Mouse (Mus musculus) lung, postnatal 0 days (tissue): Measurements from ENCODE around the gene Smyd1.
"Not testable (repeated sequence)": the region's sequence is repeated elsewhere in the genome, so short reads cannot be mapped to it uniquely, and the experiment has no call there.

Experiments
- CTCF ChIP-seq: IDR thresholded peaks from 2 replicates; pipeline ENCODE4 v1.5.1; 2016; ENCODE audit warnings: antibody characterized with exemption, mild to moderate bottlenecking
- EP300 ChIP-seq: IDR thresholded peaks from 2 replicates; pipeline ENCODE4 v1.6.1; 2016; ENCODE audit warnings: antibody characterized with exemption, mild to moderate bottlenecking, control low read depth

- not testable (repeated sequence) for TF ChIP-seq EP300, CTCF
These were observed 52.4 kb downstream of the Smyd1 start for GRCm38 (mm10) chr6:71269686-71270050.
